Mouse (Mus musculus) liver, embryonic 16.5 days (tissue): ENCODE data around the gene B9d2. TPM values are rescaled to one million over a fixed set of nuclear protein-coding genes. Genes with fewer than 3 reads are reported as not detected.

ENCODE experiments used
- ATAC-seq: fragments of 200-750 bp; cut with Nextera tagmentation; 2 replicates; pipeline ENCODE4 v1.8.0; 2017; ENCODE audit warnings: low read depth, mild to moderate bottlenecking, moderate number of reproducible peaks, moderate library complexity
- H3K27ac ChIP-seq: fragments of 300-500 bp; sonication (generic); 2 replicates; pipeline ENCODE4 v1.5.1; 2014; ENCODE audit warnings: mild to moderate bottlenecking, low read length
- H3K27me3 ChIP-seq: fragments of 300-500 bp; sonication (generic); 2 replicates; pipeline ENCODE4 v1.6.1; 2014; ENCODE audit warnings: low read depth, low read length, mixed read lengths; ENCODE audit not compliant: control insufficient read depth, insufficient read depth
- H3K36me3 ChIP-seq: fragments of 300-500 bp; sonication (generic); 2 replicates; pipeline ENCODE4 v1.6.1; 2014; ENCODE audit warnings: mild to moderate bottlenecking; ENCODE audit not compliant: control insufficient read depth, insufficient read depth
- H3K4me1 ChIP-seq: fragments of 300-500 bp; sonication (generic); 2 replicates; pipeline ENCODE4 v1.6.1; 2014; ENCODE audit warnings: low read depth, low read length, mixed read lengths; ENCODE audit not compliant: control insufficient read depth
- H3K4me2 ChIP-seq: fragments of 300-500 bp; sonication (generic); 2 replicates; pipeline ENCODE4 v1.6.1; 2014; ENCODE audit warnings: low read depth, low read length, mixed read lengths
- H3K4me3 ChIP-seq: fragments of 300-500 bp; sonication (generic); 2 replicates; pipeline ENCODE4 v1.5.1; 2014; ENCODE audit warnings: low read depth, mild to moderate bottlenecking, low read length
- H3K9ac ChIP-seq: fragments of 300-500 bp; sonication (generic); 2 replicates; pipeline ENCODE4 v1.6.1; 2014; ENCODE audit warnings: low read depth, low read length
- H3K9me3 ChIP-seq: fragments of 300-500 bp; sonication (generic); replicated peaks from 2 replicates; pipeline ENCODE4 v1.6.1; 2016; ENCODE audit warnings: low read length; ENCODE audit not compliant: control insufficient read depth
- WGBS: fragments of 180-500 bp; shearing (Covaris S2); extraction: QIAGEN DNeasy Blood & Tissue Kit; methylation state at CpG from one replicate; pipeline ENCODE4 v1.1.7; 2014; ENCODE audit not compliant: insufficient replicate concordance; 5-methylcytosine and 5-hydroxymethylcytosine counted together
- polyA plus RNA-seq: library from polyadenylated mRNA; unstranded; fragments of >200 nt; fragmentation: Nextera tagmentation; extraction: Ambion mirVana; gene quantifications from 2 replicates; pipeline ENCODE4 v1.2.1, GENCODE M21; 2015

Gene B9d2
- polyA plus RNA-seq, 1 experiment from 2014 or later = 20.1 TPM

DNA sequence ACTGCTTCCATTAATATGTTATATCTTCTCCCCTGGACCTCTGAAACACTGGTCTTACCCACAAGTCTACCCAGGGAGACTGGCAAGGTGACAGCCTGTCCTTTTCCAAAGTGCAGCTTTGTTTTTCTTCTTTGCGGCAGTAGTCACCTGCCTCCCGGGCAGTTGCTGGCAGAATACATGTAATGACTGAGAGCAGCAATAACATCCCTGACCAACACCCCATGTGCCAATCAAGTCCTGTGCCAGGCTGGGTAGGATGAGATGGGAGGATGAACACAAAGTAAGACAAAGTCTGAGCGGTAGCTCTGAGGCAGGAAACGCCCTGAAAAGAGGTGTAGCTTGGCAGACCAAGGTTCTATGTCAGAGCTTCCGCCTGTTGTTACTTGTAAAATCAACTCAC lies 47.2 kb downstream of the B9d2 start:
- no peaks in the 10 kb centered on the region for H3K27me3 ChIP-seq
- H3K4me1 ChIP-seq = peaks cover 3% of the 10 kb centered on the region
- 92% methylated on average over 5 of the region's 5 CpGs for WGBS
- peaks cover 94% of the 10 kb centered on the region for H3K36me3 ChIP-seq
- H3K27ac ChIP-seq = no peak overlapping the region
- no peak overlapping the region for H3K4me3 ChIP-seq
- H3K9me3 ChIP-seq = no peaks in the 10 kb centered on the region
- no peak overlapping the region for H3K9ac ChIP-seq
- H3K4me2 ChIP-seq = no peak overlapping the region
- ATAC-seq = no peak

DNA sequence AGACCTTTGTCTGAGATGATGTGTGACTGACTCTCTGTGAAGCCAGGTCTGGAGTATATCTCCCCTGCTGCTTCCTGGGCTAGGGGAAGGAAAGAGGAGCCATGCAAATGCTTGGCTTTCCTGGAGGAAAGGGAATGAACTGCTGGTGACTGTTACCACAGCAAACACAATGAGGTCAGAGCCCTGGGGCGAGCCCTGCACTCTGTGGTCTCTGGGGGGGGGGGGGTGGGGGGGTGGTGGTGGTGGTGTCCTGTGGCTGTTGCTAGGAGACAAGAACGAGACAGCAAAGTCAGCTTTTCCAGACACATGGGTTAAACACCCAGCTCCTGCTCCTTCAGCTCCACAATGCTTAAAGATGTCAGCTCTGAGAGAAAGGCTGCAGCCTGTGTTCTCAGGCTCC lies 48.8 kb downstream of the B9d2 start:
- Histone ChIP-seq H3K4me3 (no peak overlapping the region), H3K36me3 (peaks cover 91% of the 10 kb centered on the region), H3K27ac (no peak overlapping the region)

DNA sequence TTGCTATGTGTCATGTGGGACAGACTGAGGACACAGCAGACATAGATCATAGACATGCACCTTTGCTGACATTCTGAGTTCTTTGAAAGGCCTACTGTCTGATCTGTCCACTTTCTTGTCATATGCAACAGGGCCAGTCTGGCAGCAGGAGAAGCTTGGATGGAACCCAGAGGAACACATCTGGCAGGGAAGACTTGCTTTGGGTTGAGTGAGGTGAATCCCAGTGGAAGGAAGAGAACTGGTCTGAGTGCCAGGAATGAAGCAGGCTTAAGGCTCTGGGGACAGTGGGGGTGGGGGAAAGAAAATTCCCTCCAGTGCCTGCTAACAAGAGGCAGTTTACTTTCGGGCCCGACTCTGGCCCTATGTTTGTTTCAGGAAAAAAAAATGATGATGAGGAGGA lies 49.3 kb downstream of the B9d2 start:
- Histone ChIP-seq H3K27ac (no peak overlapping the region), H3K9ac (no peak overlapping the region), H3K4me2 (no peak overlapping the region), H3K36me3 (peaks cover 89% of the 10 kb centered on the region), H3K27me3 (no peaks in the 10 kb centered on the region), H3K4me3 (no peak overlapping the region), H3K9me3 (no peaks in the 10 kb centered on the region), H3K4me1 (no peaks in the 10 kb centered on the region)
- 68% methylated on average over 2 of the region's 2 CpGs for WGBS
- ATAC-seq = no peak

More for the DNA sequence above, 48.8 kb downstream of the B9d2 start:
- no peak for ATAC-seq
- H3K27me3 ChIP-seq = no peaks in the 10 kb centered on the region
- no peak overlapping the region for H3K9ac ChIP-seq
- H3K4me2 ChIP-seq = no peak overlapping the region
- H3K4me1 ChIP-seq = no peaks in the 10 kb centered on the region
- 39% methylated on average over 2 of the region's 2 CpGs for WGBS
- no peaks in the 10 kb centered on the region for H3K9me3 ChIP-seq

DNA sequence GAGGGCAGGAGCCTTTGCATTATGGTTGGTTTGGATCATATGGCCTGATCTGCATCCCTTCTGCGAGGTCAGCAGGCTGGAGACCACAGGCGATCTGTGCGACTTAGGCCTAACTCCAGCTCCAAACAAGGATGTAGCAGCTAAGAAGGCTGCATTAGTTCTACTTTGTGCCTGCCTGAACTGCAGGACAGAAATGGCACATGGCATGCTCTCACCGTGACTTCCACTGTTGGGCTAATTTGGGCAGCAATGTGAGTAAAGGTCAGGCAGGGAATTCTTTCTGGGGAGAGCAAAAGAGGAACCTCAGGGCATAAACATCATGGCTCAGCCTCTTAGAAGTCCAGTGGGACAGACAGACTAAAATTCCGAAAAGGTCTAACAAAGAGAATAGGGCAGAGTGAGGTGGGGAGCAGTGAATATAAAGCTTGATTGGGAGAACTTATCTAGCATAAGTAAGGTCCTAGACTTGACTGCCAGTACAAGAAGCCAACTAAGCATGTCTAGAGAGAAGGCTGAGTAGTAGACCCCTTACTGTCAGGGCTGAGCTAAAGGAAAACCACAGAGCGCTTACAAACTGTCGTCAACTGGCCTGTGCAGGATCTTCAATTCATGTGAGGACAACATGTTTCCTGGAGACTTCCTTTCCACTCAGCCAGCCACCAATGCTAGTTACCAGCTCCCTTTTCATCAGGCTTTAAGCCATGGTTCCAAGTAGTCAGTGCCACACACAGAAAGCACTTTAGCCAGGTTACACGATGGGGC lies 50.9 kb downstream of the B9d2 start:
- Histone ChIP-seq H3K36me3 (peaks cover 86% of the 10 kb centered on the region), H3K4me1 (peaks cover 7% of the 10 kb centered on the region), H3K9me3 (no peaks in the 10 kb centered on the region), H3K4me2 (no peak overlapping the region), H3K27me3 (no peaks in the 10 kb centered on the region), H3K9ac (no peak overlapping the region), H3K27ac (no peak overlapping the region), H3K4me3 (no peak overlapping the region)
- ATAC-seq = no peak
- WGBS = 61% methylated on average over 8 of the region's 8 CpGs

DNA sequence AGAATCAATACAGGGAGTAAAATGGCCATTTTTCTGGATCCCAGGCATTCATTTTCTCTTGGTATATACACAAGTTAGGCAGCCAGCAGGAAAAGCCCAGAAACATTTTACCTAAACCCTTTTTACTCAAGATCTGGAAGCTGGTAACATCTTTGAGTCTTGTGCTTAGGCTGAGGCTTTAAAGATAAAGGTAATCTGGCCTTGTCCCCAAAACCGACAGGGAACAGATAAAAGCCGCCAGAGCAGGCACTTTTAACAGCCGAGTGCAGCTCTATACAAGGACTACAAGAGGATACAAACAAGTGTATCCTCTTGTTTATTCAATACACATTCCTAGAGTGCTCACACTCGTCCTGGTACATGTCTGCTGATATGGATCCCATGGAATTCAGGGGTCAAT lies 54.4 kb downstream of the B9d2 start:
- H3K4me3 ChIP-seq = no peak overlapping the region
- peaks cover 7% of the 10 kb centered on the region for H3K4me1 ChIP-seq
- no peak overlapping the region for H3K4me2 ChIP-seq
- ATAC-seq = no peak
- no peak overlapping the region for H3K27ac ChIP-seq
- H3K9me3 ChIP-seq = no peaks in the 10 kb centered on the region
- H3K9ac ChIP-seq = no peak overlapping the region
- no peaks in the 10 kb centered on the region for H3K27me3 ChIP-seq
- peaks cover 79% of the 10 kb centered on the region for H3K36me3 ChIP-seq
- 26% methylated on average over 4 of the region's 4 CpGs for WGBS

Other genes with a start within 250 kb of the B9d2 start
- 15.0 and 19.6 TPM in 2 replicates for gene Ceacam1, start 203.2 kb upstream of the B9d2 start, polyA plus RNA-seq
- not detected in 2 replicates for gene Ceacam2, start 140.9 kb upstream of the B9d2 start, polyA plus RNA-seq
- gene Erich4, start 64.9 kb upstream of the B9d2 start, polyA plus RNA-seq = 0.63 and 0.65 TPM in 2 replicates
- gene Dmac2, start 61.4 kb upstream of the B9d2 start, polyA plus RNA-seq = 8.1 and 8.9 TPM in 2 replicates
- gene B3gnt8, start 54.1 kb upstream of the B9d2 start, polyA plus RNA-seq = 2.9 and 3.1 TPM in 2 replicates
- 36.7 and 43.1 TPM in 2 replicates for gene Bckdha, start 21.8 kb upstream of the B9d2 start, polyA plus RNA-seq
- 39.1 and 40.7 TPM in 2 replicates for gene Exosc5, start 21.6 kb upstream of the B9d2 start, polyA plus RNA-seq
- gene Tmem91, start 5.6 kb upstream of the B9d2 start, polyA plus RNA-seq = 0.78 and 1.3 TPM in 2 replicates
- 3.1 and 4.1 TPM in 2 replicates for gene Tgfb1, start 6.2 kb downstream of the B9d2 start, polyA plus RNA-seq
- gene Ccdc97, start 38.3 kb downstream of the B9d2 start, polyA plus RNA-seq = 8.5 and 11.9 TPM in 2 replicates
- gene Hnrnpul1, start 74.0 kb downstream of the B9d2 start, polyA plus RNA-seq = 24.8 and 24.9 TPM in 2 replicates
- gene Axl, start 107.9 kb downstream of the B9d2 start, polyA plus RNA-seq = 20.2 and 24.9 TPM in 2 replicates
- gene Cyp2s1, start 136.1 kb downstream of the B9d2 start, polyA plus RNA-seq = 0.42 and 0.80 TPM in 2 replicates
- 0.08 and 0.13 TPM in 2 replicates for gene Cyp2b10, start 216.8 kb downstream of the B9d2 start, polyA plus RNA-seq